Mouse (Mus musculus): ENCODE data around the gene March8.

- TF ChIP-seq CTCF (IDR thresholded peaks at IDR 0.05; ENCODE audit: control insufficient read depth, insufficient read depth, insufficient read length) (no peak), MYOG (IDR thresholded peaks at IDR 0.05; ENCODE audit: control insufficient read depth, extremely low read depth, insufficient read length) (no peak), MAX (IDR thresholded peaks at IDR 0.05) (no peak), USF1 (IDR thresholded peaks at IDR 0.05; ENCODE audit: low read depth) (no peak)
Measured at GRCm38 (mm10) chr6:116378892-116379291, 41.1 kb downstream of the March8 start.

Measured in C2C12 (cell line).